Mouse (Mus musculus): Measurements from ENCODE around the gene Pkig.

DNA sequence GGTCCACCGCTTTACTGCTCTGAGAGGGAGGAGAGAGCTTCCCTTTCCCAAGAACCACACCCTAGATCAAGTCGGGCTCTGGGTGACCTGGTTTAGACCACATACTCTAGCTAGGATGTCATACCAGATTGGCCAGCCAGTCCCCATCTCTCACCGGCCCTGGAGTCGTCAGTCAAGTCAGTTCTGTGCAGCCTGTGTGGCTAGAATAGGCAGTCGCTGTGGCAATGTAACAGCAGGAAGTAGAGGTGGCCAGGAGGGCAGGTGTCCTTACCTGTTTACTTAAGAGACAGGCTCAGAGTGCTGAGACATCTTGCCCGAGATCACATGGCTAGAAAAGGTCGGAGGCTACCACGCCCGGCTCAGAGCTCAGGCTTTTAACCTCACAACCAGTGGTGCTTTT is 47.0 kb upstream of the Pkig start:
- TF ChIP-seq CTCF (IDR thresholded peaks at IDR 0.05; ENCODE audit: low read depth) (no peak), EP300 (optimal IDR thresholded peaks at IDR 0.05) (peak; percentile 32)
